Mouse (Mus musculus) embryo, embryonic 11.5 days (tissue): ENCODE results near the gene Cdca4.

Source experiments
- DNase-seq: peaks from one replicate; pipeline ENCODE4 v3.0.0-alpha.2; 2012; ENCODE audit warnings: low read depth, low spot score

Cdca4 gene

DNA sequence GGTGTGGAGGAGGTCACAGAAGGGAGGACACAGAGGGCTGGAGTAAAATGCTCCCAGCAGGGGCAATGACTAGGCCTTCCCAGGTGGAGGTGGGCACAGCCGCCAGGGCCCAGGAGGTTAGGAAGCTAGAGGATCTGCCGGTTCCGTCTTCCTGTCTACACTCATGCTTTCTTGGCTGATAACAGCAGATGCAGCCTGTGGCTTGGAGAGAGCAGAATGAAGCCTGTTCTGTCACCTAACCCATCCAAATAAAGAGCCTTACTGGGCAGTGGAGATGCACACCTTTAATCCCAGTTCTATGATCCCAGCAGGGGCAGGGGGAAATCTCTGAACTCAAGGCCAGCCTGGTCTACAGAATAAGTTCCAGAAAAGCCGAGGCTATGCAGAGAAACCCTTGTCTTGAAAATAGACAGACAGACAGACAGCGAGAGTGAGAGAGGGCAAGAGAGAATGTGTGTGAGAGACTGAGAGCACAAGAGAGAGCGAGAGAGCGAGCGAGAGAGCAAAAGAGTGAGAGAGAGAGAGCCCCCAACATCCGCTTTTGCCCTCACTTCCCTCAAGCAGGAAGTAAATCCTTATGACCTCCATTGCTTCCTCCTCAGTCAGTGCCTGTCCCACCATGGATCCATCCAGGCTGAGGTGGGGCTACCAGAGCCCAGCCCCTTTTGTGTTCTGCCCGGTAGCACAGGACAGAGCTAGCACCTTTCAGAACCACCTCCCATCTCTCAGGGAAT, 29.8 kb downstream of the Cdca4 start:
- DNase-seq: no peak

DNA sequence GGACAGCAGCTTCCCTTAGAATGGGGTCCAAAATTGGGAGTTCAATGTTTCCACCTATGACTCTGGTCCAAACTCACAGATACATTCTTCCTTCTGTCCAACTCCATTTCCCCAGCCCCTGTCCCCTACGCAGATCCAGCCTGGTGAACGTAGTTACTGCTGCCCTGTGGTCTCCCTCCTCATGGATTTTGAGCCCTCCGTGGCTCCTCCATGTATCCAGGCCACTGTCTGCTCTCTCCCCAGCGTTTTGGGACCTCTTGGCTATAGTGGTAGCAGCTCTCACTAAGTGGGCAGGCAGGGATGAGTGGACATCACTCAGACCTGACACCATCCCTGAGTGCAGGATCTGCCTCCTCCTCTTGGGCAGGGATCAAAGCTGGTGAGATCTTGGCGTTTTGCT, 30.5 kb downstream of the Cdca4 start:
- no peak for DNase-seq

DNA sequence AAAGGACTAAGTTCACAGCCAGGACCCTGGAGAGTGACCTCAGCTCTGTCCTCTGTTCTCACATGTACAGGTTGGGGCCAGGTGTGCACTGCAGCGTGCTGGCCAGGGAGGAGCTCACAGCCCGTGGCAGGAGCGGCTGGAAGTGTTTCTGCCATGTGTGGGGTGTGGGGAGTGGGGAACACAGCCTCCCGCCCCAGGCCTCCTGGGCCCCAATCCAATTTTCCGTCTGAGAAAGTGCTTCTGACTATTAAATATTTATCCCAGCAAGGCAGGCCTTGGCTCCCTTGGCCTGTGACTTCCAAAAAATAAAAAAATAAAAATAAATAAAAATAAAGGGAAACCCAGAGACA, 30.9 kb downstream of the Cdca4 start:
- DNase-seq: no peak

DNA sequence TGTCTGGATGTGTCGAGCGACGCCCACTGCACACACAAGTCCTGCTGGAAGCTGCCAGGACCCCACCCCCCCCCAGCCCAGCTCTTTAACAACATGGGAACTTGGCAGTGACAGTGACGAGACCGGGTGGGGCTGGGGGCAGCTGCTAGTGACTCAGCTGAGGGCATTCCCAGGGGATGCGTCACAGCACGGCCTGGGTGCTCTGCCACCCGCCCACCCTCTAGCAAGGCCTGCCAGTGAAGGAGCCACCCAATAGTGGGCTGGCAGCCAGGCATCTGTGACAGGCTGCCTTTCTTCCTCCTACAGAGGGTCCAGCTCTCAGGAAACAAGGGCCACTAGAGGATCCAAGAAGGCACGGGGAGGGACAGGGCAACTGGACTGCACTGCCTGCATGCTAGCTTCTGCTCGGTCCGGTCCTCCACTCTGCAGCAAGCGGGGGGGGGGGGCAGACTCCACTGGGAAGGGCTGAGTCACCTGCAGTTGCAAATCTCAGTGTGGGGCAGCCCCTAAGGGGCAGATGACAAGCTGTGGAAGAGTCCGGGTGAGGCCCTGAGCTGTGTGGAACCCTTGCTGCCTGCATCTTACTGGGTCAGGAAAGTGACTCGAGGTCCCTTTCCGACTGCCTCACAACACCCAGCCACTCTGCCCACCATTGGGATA, 31.4 kb downstream of the Cdca4 start:
- DNase-seq: no peak

DNA sequence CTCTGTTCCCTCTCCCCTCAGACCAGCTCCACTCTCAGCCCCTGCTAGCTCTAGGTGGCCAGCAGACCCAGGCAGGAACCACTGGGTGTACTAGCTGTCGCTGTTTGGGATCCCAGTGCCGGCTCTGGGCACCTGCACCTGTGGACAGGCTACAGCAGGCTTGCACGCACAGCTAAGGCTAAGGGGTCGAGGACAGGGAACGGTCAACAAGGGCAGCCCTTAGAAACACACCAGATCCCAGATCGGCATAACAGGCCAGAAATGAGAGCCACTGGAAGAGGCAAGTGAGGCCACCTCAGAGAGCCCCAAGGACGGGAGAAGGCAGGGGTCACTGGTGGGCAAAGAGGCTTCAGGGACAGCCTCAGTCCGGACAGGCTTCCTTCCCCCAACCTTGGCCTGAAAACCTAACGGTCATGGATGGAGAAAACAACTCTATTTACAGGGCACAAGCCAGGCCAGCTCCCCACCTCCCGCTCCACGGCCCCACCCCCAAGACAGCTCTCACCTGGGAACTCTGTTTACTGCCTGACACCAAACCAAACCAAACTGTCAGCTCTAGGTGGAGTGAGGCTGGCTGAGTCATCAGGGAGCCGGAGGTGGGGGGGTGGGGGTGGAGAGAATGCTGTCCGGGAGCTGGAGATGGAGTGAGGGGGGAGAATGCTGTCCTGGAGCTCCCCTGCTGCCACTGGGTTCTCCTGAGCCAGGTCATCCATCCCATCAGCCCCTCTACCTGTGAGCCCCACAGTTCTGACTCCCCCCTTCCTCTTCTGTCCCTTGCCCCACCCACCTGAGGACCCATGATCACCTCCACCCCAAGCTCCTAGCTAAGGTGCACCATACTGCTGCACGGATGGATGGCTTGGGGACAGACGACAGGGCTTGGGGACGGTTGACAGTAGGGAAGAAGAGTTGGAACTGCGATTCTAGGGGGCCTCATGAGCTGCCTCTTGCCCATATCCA, 32.4 kb downstream of the Cdca4 start:
- no peak for DNase-seq

DNA sequence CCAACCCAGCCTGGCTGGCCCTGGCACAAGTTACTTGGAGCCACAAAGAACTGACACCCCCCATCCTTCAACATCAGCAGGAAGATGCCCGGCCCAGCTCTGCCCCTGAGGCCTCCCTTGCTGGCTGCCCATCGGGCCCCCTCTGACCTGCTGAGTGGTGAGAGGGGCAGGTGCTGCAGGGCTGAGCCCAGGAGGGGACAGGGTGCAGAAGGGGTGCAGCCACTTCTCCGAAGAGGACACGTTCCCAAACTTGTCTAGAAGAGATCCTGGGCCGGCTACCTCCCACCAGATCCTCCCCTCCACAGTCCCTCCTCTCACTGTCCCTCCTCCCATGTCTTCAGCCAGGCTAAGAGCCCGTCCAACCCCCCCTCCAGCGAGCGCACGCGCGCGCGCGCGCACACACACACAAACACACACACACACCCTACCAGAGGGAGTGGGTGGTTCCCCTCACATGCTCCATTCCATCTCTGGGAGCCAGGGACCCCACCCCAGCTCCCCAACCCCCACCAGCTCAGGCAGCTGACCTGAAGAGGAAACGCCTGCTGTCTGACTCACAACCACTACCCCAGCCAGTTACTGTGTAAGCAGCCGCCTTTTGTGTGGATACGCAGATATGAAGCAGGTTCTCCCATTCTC, 33.6 kb downstream of the Cdca4 start:
- no peak for DNase-seq

DNA sequence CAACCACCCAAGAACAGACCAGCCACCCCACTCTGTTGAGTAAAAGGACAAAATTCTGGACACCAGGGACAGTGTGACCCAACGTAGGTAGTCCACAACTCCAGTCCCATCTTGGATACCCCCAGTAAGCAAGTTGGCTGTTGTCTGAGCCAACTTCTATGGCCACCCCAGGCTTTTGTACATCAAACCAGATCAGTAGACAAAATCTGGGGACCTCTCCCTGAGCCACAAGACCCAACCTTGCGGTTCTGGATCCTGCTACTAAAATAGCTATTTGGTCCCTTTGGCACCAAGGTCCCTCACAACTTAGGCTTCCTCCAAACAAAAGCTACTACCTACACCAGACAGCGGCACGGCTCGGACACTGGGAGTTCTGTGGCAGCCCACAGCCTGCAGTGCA, 34.2 kb downstream of the Cdca4 start:
- DNase-seq: no peak

DNA sequence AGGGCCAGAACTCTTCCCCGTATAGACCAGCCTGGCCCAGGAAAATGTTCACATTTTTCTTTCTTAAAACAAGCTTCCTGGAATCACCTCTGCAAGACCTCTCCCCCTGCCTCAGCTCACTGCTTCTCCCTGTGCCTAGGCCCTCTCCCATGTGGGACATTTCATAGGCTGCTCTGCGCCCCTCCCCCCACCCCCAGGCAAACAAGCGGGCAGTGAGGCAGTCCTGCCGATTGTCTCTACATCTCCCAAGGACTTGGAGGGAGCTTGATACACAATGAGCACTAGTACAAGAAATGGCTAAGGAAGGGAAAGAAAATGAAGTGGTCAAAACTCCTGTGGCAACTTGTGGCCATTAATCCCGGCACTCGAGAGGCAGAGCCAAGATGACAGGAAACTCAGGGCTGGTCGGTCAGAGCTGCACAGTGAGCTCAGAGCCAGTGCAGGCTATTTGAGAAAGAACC, 34.8 kb downstream of the Cdca4 start:
- no peak for DNase-seq

DNA sequence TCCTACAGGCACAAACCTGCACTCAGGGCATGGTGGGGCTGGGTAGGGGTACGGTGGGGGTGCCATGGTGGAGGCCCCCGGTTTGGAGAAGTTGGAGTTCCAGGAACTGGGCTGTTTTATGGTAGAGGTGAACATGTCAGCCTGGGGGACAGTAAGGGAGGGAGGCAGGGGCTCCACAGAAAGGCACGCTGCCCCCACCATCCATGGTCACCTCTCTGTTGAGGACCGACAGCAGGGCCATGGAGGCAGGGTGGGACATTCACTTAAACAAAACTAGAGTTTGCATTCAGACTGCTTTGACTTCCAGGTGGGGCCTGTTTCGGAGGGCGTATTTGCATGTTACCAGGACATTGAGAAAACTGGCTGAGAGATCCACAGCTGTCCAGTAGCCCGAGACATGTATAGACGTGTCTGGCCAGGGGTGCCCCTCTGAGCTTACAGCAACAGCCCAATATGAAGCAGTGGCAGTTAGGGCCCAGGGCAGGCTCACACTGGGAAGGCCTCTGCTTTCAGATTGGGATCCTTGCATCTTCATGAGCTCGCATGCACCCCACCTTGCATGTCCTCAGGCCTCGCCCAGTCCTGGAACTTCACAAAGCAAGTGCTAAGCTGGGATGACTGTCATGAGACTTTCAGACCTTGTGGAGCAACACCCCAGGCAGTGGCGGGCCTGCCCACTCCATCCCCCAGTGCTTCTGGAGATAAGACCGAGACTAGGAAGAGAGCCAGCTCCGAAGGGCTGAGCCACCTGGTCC, 35.4 kb downstream of the Cdca4 start:
- DNase-seq: no peak

DNA sequence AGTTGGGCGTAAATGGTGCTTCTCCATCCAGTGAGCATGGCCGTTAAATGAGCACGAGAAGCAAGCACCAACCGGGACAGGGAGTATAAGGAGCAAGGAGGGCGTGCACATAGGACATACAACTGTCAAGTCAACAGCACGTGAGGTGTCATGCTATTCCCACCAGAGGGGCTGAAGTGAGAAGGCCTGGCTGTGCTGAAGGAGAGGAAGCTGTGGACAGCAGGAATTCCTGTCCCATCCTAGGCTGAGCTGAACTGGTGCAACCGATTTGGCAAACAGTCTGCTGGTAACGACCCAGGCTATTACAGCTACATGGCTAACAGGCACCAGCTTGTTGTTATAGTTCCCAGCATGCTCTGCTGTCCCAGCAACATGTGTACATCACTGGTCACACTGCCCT, 38.2 kb downstream of the Cdca4 start:
- DNase-seq: no peak

DNA sequence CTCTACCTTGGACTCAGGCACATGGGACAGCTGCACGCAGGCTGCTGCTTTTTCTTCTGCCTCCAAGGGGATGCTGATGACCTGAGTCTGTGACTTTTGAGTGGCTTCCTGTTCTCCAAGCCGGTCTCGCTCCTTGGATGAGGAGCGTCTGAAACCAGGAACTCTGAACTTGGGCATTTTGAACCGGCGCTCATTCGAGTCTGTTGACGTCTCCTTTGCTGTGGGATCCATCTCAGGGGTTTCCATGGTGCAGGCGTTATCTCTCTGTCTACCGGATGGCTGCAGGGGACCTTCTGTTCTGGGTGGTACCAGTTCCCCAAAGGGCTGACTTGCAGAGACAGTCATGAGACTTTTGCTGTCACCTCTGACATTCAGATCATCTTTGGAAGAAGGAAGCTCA, 54.7 kb downstream of the Cdca4 start:
- DNase-seq: no peak

DNA sequence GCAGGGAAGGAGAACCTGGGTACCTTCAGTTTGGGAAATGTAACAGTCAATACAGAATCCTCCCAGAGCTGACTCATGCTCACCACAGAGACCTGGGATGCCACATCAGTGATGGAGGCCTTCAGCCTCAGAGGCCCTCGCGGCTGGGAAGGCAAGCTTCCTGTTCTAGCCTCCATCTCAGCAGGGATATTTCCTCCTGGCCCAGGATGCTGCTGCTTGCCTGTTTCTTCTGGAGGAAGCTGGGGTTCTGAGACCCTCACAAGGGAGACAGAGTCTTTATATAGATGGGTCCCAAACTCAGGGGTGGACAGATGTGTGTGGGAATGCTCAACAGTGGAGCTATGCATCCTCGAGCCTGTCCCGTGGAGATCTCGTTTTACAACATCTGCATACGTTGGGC, 55.2 kb downstream of the Cdca4 start:
- DNase-seq: no peak

DNA sequence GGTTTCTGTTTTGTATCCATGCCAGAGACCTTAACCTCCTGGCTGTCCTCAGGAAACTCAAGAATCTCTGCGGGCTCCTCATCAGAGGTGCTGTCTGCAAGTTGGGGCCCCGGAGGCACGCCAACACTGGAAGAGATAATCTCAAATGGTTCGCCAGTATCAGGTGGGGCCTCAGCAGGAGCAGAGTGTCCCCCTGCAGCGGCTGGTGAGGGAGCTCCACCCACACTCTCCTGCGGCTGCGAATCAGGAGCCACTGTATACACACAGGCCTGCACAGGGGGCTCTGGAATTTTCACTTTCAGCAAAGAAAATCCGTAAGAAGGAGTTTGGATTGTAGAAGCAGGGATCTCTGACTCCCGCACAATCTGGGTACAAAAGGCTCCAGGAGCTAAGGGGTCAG, 55.9 kb downstream of the Cdca4 start:
- DNase-seq: no peak

DNA sequence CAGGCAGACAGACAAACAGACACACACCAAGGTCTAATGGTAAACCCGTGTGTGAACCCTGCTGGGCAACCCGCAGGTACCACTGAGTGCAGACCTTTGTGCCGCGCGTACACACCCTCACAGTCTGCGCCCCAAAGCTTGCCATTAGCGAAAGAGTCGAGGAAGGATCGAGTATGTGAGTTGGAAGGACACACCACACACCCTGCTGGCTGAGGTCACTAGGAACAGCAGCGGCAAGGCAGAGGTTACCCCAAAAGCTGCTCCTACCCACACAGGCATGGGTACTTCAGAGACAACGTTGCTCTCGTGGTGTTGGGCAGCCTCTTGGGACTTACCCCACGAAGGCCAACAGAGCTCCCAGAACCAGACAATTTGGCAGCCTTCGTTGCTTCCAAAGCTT, 56.9 kb downstream of the Cdca4 start:
- DNase-seq: no peak

DNA sequence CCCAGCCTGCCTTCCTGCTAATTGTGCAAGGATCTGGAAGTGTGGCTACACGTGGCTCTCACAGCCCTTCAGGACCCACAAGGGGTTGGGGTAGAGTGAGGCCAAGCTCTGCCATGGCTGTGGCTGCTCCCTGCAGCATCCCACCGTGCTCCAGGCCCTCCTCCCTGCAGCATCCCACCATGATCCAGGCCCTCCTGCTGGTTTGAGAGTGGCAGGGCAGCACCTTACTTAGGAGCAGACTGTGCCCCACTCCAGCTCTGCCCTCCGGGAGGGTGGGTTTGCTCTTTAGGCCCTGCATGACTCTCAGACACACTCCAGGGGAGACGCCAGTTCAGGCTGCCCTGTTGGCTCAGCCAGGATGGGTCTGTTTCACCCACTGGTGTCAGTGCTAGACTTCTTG, 58.8 kb downstream of the Cdca4 start:
- DNase-seq: no peak
